ENCODE assay signal across 22 mouse cellular contexts in genomic region chr3:97727801-97728200, GRCm38 (mm10). TPM values are rescaled to one million over a fixed set of nuclear protein-coding genes. Genes with fewer than 3 reads are reported as not detected.
A peak's percentile ranks its signal among the peaks of the same experiment; 100 is the strongest.
DNase-seq lines count a peak whose midpoint lies in the region; ATAC-seq lines count a peak whose summit lies in the region.
"Had no signal": no experiment of that assay in that cellular context is flagged by ENCODE, and none has a peak within 500 bp of the region (broad histone marks: within the 10 kb centered on the region; RNA-seq: fewer than 3 reads in every experiment).

No protein-coding gene starts in this region.

- no peak for ATAC-seq in frontal cortex, adult (ENCODE audit: low TSS enrichment)
- ATAC-seq: CD4-positive, CD25-positive, alpha-beta regulatory T cell, adult 4 months; forebrain, embryonic 13.5 days; forebrain, embryonic 15.5 days; forebrain, postnatal 0 days had no signal

- intact Hi-C loops in heart, postnatal 14 days (cut with DNase I) = no loop called here

- peak; percentile 79 for DNase-seq in heart, adult 11 months
- DNase-seq in heart, postnatal 14 days = no peak
- DNase-seq in ES-CJ7 (ENCODE audit: low read depth, low spot score) = peak; percentile 56
- peak; percentile 44 for DNase-seq in ZHBTc4 (ENCODE audit: low read depth, low spot score)
- DNase-seq: adrenal gland, adult 2 months; adrenal gland, postnatal 10 days; adrenal gland, postnatal 25 days; B cell, adult 2 months; cerebellum, adult 11 months; cerebellum, adult 18-20 months; cerebellum, adult 8-10 months; cerebellum, postnatal 10 days; cerebellum, postnatal 25 days; forebrain, postnatal 0 days had no signal

RNA-seq across cellular contexts. Expression of gene Gm17651, which starts 53.3 kb away (rescaled TPM):
- not detected for total RNA-seq in heart, postnatal 14 days (2021)
- total RNA-seq: adrenal gland, adult 2 months; adrenal gland, postnatal 10 days; adrenal gland, postnatal 25 days; adrenal gland, postnatal 4 days; CH12.LX; ES-E14; forebrain, postnatal 0 days; MEL had no signal

Comparison
In these comparisons a context has a peak if more than half of its experiments do, and no peak if none do; other contexts are left out.
1. DNase-seq: peak in heart, adult 11 months (single experiment), ES-CJ7 (single experiment) and ZHBTc4 (single experiment); none in heart, postnatal 14 days (0 of 2).